Mouse (Mus musculus) urinary bladder, postnatal 4 days (tissue): ENCODE results near the gene Phospho1.
A peak's percentile ranks its signal among the peaks of the same experiment; 100 is the strongest.
"Not testable (repeated sequence)": the region's sequence is repeated elsewhere in the genome, so short reads cannot be mapped to it uniquely, and the experiment has no call there.

ENCODE experiments used
- DNase-seq, 2 experiments: peaks; one replicate each; pipeline ENCODE4 v3.0.0; 2021 to 2022; ENCODE audit warnings: low spot score in 2 of 2

Phospho1 gene

GRCm38 (mm10) chr11:95860071-95860490 is 35.8 kb downstream of the Phospho1 start:
- DNase-seq, result no peak

GRCm38 (mm10) chr11:95861397-95861796 is 37.1 kb downstream of the Phospho1 start:
- DNase-seq, result no peak

GRCm38 (mm10) chr11:95869442-95869841 is 45.1 kb downstream of the Phospho1 start:
- no peak for DNase-seq

- DNase-seq, result no peak
Measured at GRCm38 (mm10) chr11:95869918-95870470, 45.7 kb downstream of the Phospho1 start.

GRCm38 (mm10) chr11:95875804-95876203 is 51.5 kb downstream of the Phospho1 start:
- DNase-seq, result no peak

GRCm38 (mm10) chr11:95876296-95876695 is 52.0 kb downstream of the Phospho1 start:
- peak in 1 of 2 experiments; percentile 76 for DNase-seq

- DNase-seq, result not testable (repeated sequence)
Measured at GRCm38 (mm10) chr11:95879861-95880260, 55.6 kb downstream of the Phospho1 start.
